Mouse (Mus musculus): ENCODE results near the gene Tead3. TPM values are rescaled to one million over a fixed set of nuclear protein-coding genes. Genes with fewer than 3 reads are reported as not detected.

The Tead3 gene
- polyA plus RNA-seq, 1 experiment from 2014 or later: 9.7 TPM

DNA sequence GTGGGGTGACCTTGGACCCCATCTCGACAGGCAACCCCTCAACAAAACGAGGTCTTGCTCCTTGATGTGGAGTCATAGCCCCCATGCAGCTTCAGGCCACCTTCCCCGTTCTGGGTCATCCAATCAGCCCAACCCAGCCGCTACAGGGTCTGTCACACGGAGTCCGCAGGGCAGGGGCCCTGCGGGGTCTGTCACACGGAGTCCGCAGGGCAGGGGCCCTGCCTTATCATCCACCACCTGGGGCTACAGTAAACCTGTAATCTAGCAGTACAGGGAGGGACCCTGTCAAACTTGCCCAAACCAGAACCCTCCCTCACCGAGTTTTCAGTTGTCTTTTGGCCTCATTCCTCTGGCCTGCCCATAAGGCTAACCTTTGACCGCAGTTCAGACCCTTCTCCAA lies 1.4 kb upstream of the Tead3 start:
- peak overlapping the region; percentile 98; the same call in 1 of the 2 replicates for H3K27ac ChIP-seq (ENCODE audit: low read length)
- no peak for TF ChIP-seq CTCF (IDR thresholded peaks at IDR 0.05)
- TF ChIP-seq EP300 (IDR thresholded peaks at IDR 0.05): no peak
- H3K4me3 ChIP-seq (ENCODE audit: low read depth, low read length): no peak overlapping the region
- H3K36me3 ChIP-seq (ENCODE audit: insufficient read depth, low read length): no peaks in the 10 kb centered on the region
- H3K27me3 ChIP-seq (replicated peaks; ENCODE audit: insufficient read depth, low read length): no peaks in the 10 kb centered on the region
- 35% methylated on average over 11 of the region's 11 CpGs for WGBS
- ATAC-seq (no peak), DNase-seq (ENCODE audit: low spot score) (no peak)
- peaks cover 16% of the 10 kb centered on the region; the same call in 1 of the 2 replicates for H3K4me1 ChIP-seq (ENCODE audit: insufficient read depth, low read depth, low read length)
- H3K4me2 ChIP-seq (replicated peaks; ENCODE audit: low read depth, low read length): no peak overlapping the region
- no peak overlapping the region for H3K9ac ChIP-seq (replicated peaks; ENCODE audit: low read depth)
- no peaks in the 10 kb centered on the region for H3K9me3 ChIP-seq (ENCODE audit: low read length)

GRCm38 (mm10) chr17:28351353-28351890 lies 805 bp upstream of the Tead3 start:
- Histone ChIP-seq H3K27me3 (replicated peaks; ENCODE audit: insufficient read depth, low read length) (no peaks in the 10 kb centered on the region), H3K9me3 (ENCODE audit: low read length) (no peaks in the 10 kb centered on the region), H3K36me3 (ENCODE audit: insufficient read depth, low read length) (no peaks in the 10 kb centered on the region), H3K4me1 (ENCODE audit: insufficient read depth, low read depth, low read length) (peaks cover 18% of the 10 kb centered on the region; the same call in 1 of the 2 replicates), H3K9ac (replicated peaks; ENCODE audit: low read depth) (peak overlapping the region; percentile 68), H3K4me3 (ENCODE audit: low read depth, low read length) (peak overlapping the region; percentile 76), H3K27ac (ENCODE audit: low read length) (peak overlapping the region; percentile 98), H3K4me2 (replicated peaks; ENCODE audit: low read depth, low read length) (peak overlapping the region; percentile 75)
- TF ChIP-seq CTCF (IDR thresholded peaks at IDR 0.05) (no peak), EP300 (IDR thresholded peaks at IDR 0.05) (no peak)
- no peak for ATAC-seq
- 2% methylated on average over 26 of the region's 29 CpGs for WGBS
- no peak for DNase-seq (ENCODE audit: low spot score)

DNA sequence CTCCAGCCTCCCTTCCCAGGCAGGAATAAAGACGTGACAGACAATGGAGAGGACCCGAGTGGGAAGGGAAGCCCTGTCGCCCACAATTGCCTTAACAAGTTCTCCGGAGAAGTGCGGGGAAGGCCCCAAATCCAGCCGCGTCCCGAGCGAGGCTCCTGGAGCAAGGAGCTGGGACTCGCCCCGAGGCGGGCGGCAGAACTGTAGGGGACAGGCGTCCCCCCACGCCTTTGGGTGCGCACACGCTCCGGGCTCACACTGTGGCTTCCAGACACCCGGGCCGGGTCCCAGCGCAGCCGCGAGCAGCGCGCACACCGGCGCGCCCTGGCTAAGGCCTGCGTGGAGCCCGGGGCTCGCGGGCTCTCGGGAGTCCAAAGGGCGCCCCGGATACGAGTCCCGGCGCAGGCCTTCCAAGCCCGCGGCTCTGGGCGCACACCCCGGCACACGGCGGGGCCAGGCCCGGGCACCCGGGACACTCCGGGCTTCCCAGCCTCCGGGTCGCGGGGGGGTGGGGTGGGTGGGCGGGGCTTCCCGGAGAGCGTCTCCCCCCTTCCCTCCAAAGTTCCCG lies 634 bp downstream of the Tead3 start:
- Histone ChIP-seq H3K4me3 (ENCODE audit: low read depth, low read length) (peak overlapping the region; percentile 76), H3K9ac (replicated peaks; ENCODE audit: low read depth) (peak overlapping the region; percentile 97), H3K36me3 (ENCODE audit: insufficient read depth, low read length) (no peaks in the 10 kb centered on the region), H3K4me1 (ENCODE audit: insufficient read depth, low read depth, low read length) (peaks cover 25% of the 10 kb centered on the region; the same call in 1 of the 2 replicates), H3K27ac (ENCODE audit: low read length) (peak overlapping the region; percentile 98), H3K27me3 (replicated peaks; ENCODE audit: insufficient read depth, low read length) (no peaks in the 10 kb centered on the region), H3K4me2 (replicated peaks; ENCODE audit: low read depth, low read length) (peak overlapping the region; percentile 75), H3K9me3 (ENCODE audit: low read length) (no peaks in the 10 kb centered on the region)
- 4% methylated on average over 35 of the region's 54 CpGs for WGBS
- DNase-seq (ENCODE audit: low spot score) (no peak), ATAC-seq (peak; percentile 50)
- TF ChIP-seq CTCF (IDR thresholded peaks at IDR 0.05): no peak
- TF ChIP-seq EP300 (IDR thresholded peaks at IDR 0.05): no peak

- WGBS: 10% methylated on average over 12 of the region's 13 CpGs
- H3K27me3 ChIP-seq (replicated peaks; ENCODE audit: insufficient read depth, low read length): no peaks in the 10 kb centered on the region
- no peak for TF ChIP-seq EP300 (IDR thresholded peaks at IDR 0.05)
- no peak for TF ChIP-seq CTCF (IDR thresholded peaks at IDR 0.05)
- no peaks in the 10 kb centered on the region for H3K36me3 ChIP-seq (ENCODE audit: insufficient read depth, low read length)
- H3K4me3 ChIP-seq (ENCODE audit: low read depth, low read length): peak overlapping the region; percentile 76
- peak overlapping the region; percentile 98 for H3K27ac ChIP-seq (ENCODE audit: low read length)
- ATAC-seq: no peak
- H3K4me1 ChIP-seq (ENCODE audit: insufficient read depth, low read depth, low read length): peaks cover 31% of the 10 kb centered on the region; the same call in 1 of the 2 replicates
- peak; percentile 57 for DNase-seq (ENCODE audit: low spot score)
- no peaks in the 10 kb centered on the region for H3K9me3 ChIP-seq (ENCODE audit: low read length)
- peak overlapping the region; percentile 97 for H3K9ac ChIP-seq (replicated peaks; ENCODE audit: low read depth)
- H3K4me2 ChIP-seq (replicated peaks; ENCODE audit: low read depth, low read length): peak overlapping the region; percentile 75
Observed at GRCm38 (mm10) chr17:28349264-28349880, 1.2 kb downstream of the Tead3 start.

- H3K4me2 ChIP-seq (replicated peaks; ENCODE audit: low read depth, low read length): peak overlapping the region; percentile 75
- H3K36me3 ChIP-seq (ENCODE audit: insufficient read depth, low read length): no peaks in the 10 kb centered on the region
- TF ChIP-seq CTCF (IDR thresholded peaks at IDR 0.05) (no peak), EP300 (IDR thresholded peaks at IDR 0.05) (no peak)
- peaks cover 39% of the 10 kb centered on the region; the same call in 1 of the 2 replicates for H3K4me1 ChIP-seq (ENCODE audit: insufficient read depth, low read depth, low read length)
- no peaks in the 10 kb centered on the region for H3K27me3 ChIP-seq (replicated peaks; ENCODE audit: insufficient read depth, low read length)
- H3K4me3 ChIP-seq (ENCODE audit: low read depth, low read length): peak overlapping the region; percentile 76; the same call in 1 of the 2 replicates
- peak overlapping the region; percentile 97 for H3K9ac ChIP-seq (replicated peaks; ENCODE audit: low read depth)
- 10% methylated on average over 6 of the region's 6 CpGs for WGBS
- ATAC-seq: no peak
- H3K9me3 ChIP-seq (ENCODE audit: low read length): no peaks in the 10 kb centered on the region
- DNase-seq (ENCODE audit: low spot score): no peak
- peak overlapping the region; percentile 98; the same call in 1 of the 2 replicates for H3K27ac ChIP-seq (ENCODE audit: low read length)
Observed at GRCm38 (mm10) chr17:28348211-28348610, 2.4 kb downstream of the Tead3 start.

- Histone ChIP-seq H3K9me3 (ENCODE audit: low read length) (no peaks in the 10 kb centered on the region), H3K27me3 (replicated peaks; ENCODE audit: insufficient read depth, low read length) (no peaks in the 10 kb centered on the region), H3K9ac (replicated peaks; ENCODE audit: low read depth) (no peak overlapping the region), H3K4me3 (ENCODE audit: low read depth, low read length) (no peak overlapping the region), H3K4me2 (replicated peaks; ENCODE audit: low read depth, low read length) (no peak overlapping the region), H3K4me1 (ENCODE audit: insufficient read depth, low read depth, low read length) (peaks cover 39% of the 10 kb centered on the region; the same call in 1 of the 2 replicates), H3K36me3 (ENCODE audit: insufficient read depth, low read length) (no peaks in the 10 kb centered on the region), H3K27ac (ENCODE audit: low read length) (0 out of 2 replicates have a peak overlapping the region, but pooled peaks have one; percentile 20)
- ATAC-seq (no peak), DNase-seq (ENCODE audit: low spot score) (no peak)
- TF ChIP-seq EP300 (IDR thresholded peaks at IDR 0.05) (no peak), CTCF (IDR thresholded peaks at IDR 0.05) (no peak)
- WGBS: 50% methylated on average over 10 of the region's 10 CpGs
Observed at GRCm38 (mm10) chr17:28347327-28347726, 3.3 kb downstream of the Tead3 start.

Data from lung, postnatal 0 days (tissue).